Mouse (Mus musculus): ENCODE measurements around the gene Pgd.
"Not testable (repeated sequence)": the region's sequence is repeated elsewhere in the genome, so short reads cannot be mapped to it uniquely, and the experiment has no call there.

The Pgd gene

GRCm38 (mm10) chr4:149133395-149133794 is 33.2 kb downstream of the Pgd start:
- DNase-seq (ENCODE audit: low spot score): no peak

GRCm38 (mm10) chr4:149131789-149132565 is 34.6 kb downstream of the Pgd start:
- no peak for DNase-seq (ENCODE audit: low spot score)

- no peak for DNase-seq (ENCODE audit: low spot score)
These were observed 35.4 kb downstream of the Pgd start for GRCm38 (mm10) chr4:149131021-149131752.

GRCm38 (mm10) chr4:149128467-149128866 is 38.1 kb downstream of the Pgd start:
- DNase-seq (ENCODE audit: low spot score): no peak

- no peak for DNase-seq (ENCODE audit: low spot score)
These were observed 39.9 kb downstream of the Pgd start, which contains the start of gene Cort for GRCm38 (mm10) chr4:149126663-149127062. TSS of gene Cort (minus strand) at chr4:149126763.

GRCm38 (mm10) chr4:149126115-149126509 is 40.5 kb downstream of the Pgd start:
- no peak for DNase-seq (ENCODE audit: low spot score)

- no peak for DNase-seq (ENCODE audit: low spot score)
These were observed 41.0 kb downstream of the Pgd start for GRCm38 (mm10) chr4:149125341-149126114.

- no peak for DNase-seq (ENCODE audit: low spot score)
These were observed 43.1 kb downstream of the Pgd start for GRCm38 (mm10) chr4:149123432-149123831.

GRCm38 (mm10) chr4:149119978-149120562 is 46.5 kb downstream of the Pgd start:
- DNase-seq (ENCODE audit: low spot score): not testable (repeated sequence)

- peak; percentile 93 for DNase-seq (ENCODE audit: low spot score)
These were observed 62.6 kb downstream of the Pgd start, which contains the start of gene Dffa for GRCm38 (mm10) chr4:149103875-149104561. TSS of gene Dffa (plus strand) at chr4:149104146.

- DNase-seq (ENCODE audit: low spot score): no peak
These were observed 65.1 kb downstream of the Pgd start for GRCm38 (mm10) chr4:149101456-149101855.

GRCm38 (mm10) chr4:149100449-149100848 is 66.1 kb downstream of the Pgd start:
- not testable (repeated sequence) for DNase-seq (ENCODE audit: low spot score)
